Mouse (Mus musculus): Measurements from ENCODE around the gene Gm21874. TPM values are rescaled to one million over a fixed set of nuclear protein-coding genes. Genes with fewer than 3 reads are reported as not detected.

Gene Gm21874
- not detected in 2 replicates for polyA plus RNA-seq (2012; rRNA removed)

DNA sequence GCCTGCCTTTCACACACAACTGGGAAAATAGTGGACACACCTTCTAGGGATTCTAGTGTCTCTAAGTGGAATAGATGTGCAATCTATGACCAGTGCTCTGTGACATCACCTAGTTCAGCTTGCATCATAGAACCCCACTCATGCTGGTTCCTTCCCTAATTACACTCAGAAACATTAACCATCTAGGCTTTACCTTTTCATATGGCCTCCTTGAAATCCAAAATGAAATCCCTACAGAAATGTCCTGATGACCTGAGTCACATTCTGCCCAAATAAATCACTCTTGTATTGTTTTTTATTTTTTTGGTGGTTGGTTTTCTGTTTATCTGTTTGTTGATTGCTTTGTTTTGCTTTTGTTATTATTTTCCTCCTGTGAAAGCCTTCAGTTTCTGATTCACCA is at the start of gene Gm21874:
Gm21874 (minus strand) TSS at position 101 of the 400 bp plus-strand sequence.

Other genes starting within 250 kb of the Gm21874 start
- gene Gm21721, start 214.0 kb downstream of the Gm21874 start, polyA plus RNA-seq (2012; rRNA removed), result not detected in 2 replicates
- gene Gm21812, start 69.0 kb downstream of the Gm21874 start, polyA plus RNA-seq (2012; rRNA removed), result not detected in 2 replicates

All from central nervous system, embryonic 18 days (tissue).